Mouse (Mus musculus) MEL (cell line): ENCODE data around the gene Gjd2. TPM values are rescaled to one million over a fixed set of nuclear protein-coding genes. Genes with fewer than 3 reads are reported as not detected.

ENCODE experiments used
- DNase-seq: peaks from one replicate; pipeline ENCODE4 v3.0.0; 2011; ENCODE audit warnings: low read depth, low spot score
- H3K27ac ChIP-seq: 2 replicates; pipeline ENCODE4 v1.5.1; 2012; ENCODE audit warnings: low read depth, mild to moderate bottlenecking, control low read depth, low read length, moderate library complexity; ENCODE audit not compliant: control insufficient read depth
- H3K27me3 ChIP-seq, 2 experiments: fragments of 150-350 bp in 1 of 2; sonication (generic) in 1 of 2; 2 replicates each; pipeline ENCODE4 v1.6.1; 2012; ENCODE audit warnings: low read length in 2 of 2, mild to moderate bottlenecking in 2 of 2, improper control_type of control experiment in 1 of 2, moderate library complexity in 1 of 2; ENCODE audit not compliant: insufficient read depth in 2 of 2, control insufficient read depth in 1 of 2
- H3K36me3 ChIP-seq, 2 experiments: 2 replicates each; pipeline ENCODE4 v1.6.1; 2012 to 2014; ENCODE audit warnings: low read length in 2 of 2, improper control_type of control experiment in 1 of 2, inconsistent platforms in 1 of 2, mild to moderate bottlenecking in 1 of 2; ENCODE audit not compliant: insufficient read depth in 2 of 2, control insufficient read depth in 1 of 2
- H3K4me1 ChIP-seq, 2 experiments: fragments of 150-350 bp in 1 of 2; sonication (generic) in 1 of 2; 2 replicates each; pipeline ENCODE4 v1.6.1; 2012; ENCODE audit warnings: low read length in 2 of 2, improper control_type of control experiment in 1 of 2, mild to moderate bottlenecking in 1 of 2; ENCODE audit not compliant: insufficient read depth in 2 of 2, control insufficient read depth in 1 of 2
- H3K4me3 ChIP-seq, 2 experiments: fragments of 150-350 bp in 1 of 2; sonication (generic) in 1 of 2; 2 replicates each; pipeline ENCODE4 v1.5.1; 2012; ENCODE audit warnings: low read depth in 2 of 2, low read length in 2 of 2, mild to moderate bottlenecking in 2 of 2, moderate library complexity in 2 of 2, control low read depth in 1 of 2, improper control_type of control experiment in 1 of 2; ENCODE audit not compliant: control insufficient read depth in 1 of 2, insufficient read depth in 1 of 2
- H3K79me2 ChIP-seq: 2 replicates; pipeline ENCODE4 v1.6.1; 2012; ENCODE audit warnings: mild to moderate bottlenecking, low read length, moderate library complexity; ENCODE audit not compliant: control insufficient read depth, poor library complexity, insufficient read depth
- H3K9ac ChIP-seq: 2 replicates; pipeline ENCODE4 v1.6.1; 2012; ENCODE audit warnings: low read depth, mild to moderate bottlenecking, control low read depth, low read length, moderate library complexity; ENCODE audit not compliant: control insufficient read depth, poor library complexity, severe bottlenecking
- H3K9me3 ChIP-seq: fragments of 150-350 bp; sonication (generic); replicated peaks from 2 replicates; pipeline ENCODE4 v1.6.1; 2012; ENCODE audit warnings: mild to moderate bottlenecking, low read length, improper control_type of control experiment, moderate library complexity; ENCODE audit not compliant: insufficient read depth
- CHD1 ChIP-seq: IDR thresholded peaks from 2 replicates; pipeline ENCODE4 v1.6.1; 2012; ENCODE audit warnings: low read depth, mild to moderate bottlenecking, inconsistent platforms, low read length, improper control_type of control experiment
- CHD2 ChIP-seq: IDR thresholded peaks from 2 replicates; pipeline ENCODE4 v1.6.1; 2011; ENCODE audit warnings: low read length, improper control_type of control experiment
- E2F4 ChIP-seq: IDR thresholded peaks from 2 replicates; pipeline ENCODE4 v1.6.1; 2011; ENCODE audit warnings: low read depth, low read length, improper control_type of control experiment, borderline replicate concordance
- ELF1 ChIP-seq: IDR thresholded peaks from 2 replicates; pipeline ENCODE4 v1.6.1; 2014; ENCODE audit warnings: low read depth, mild to moderate bottlenecking, inconsistent platforms, low read length, improper control_type of control experiment, moderate library complexity
- EP300 ChIP-seq, 2 experiments: IDR thresholded peaks; 2 replicates each; pipeline ENCODE4 v1.6.1; 2011; ENCODE audit warnings: improper control_type of control experiment in 2 of 2, low read length in 2 of 2, low read depth in 1 of 2, mild to moderate bottlenecking in 1 of 2
- ETS1 ChIP-seq: IDR thresholded peaks from 2 replicates; pipeline ENCODE4 v1.6.1; 2012; ENCODE audit warnings: low read depth, mild to moderate bottlenecking, inconsistent platforms, low read length, improper control_type of control experiment, moderate library complexity
- GABPA ChIP-seq: IDR thresholded peaks from 2 replicates; pipeline ENCODE4 v1.6.1; 2012; ENCODE audit warnings: low read depth, mild to moderate bottlenecking, inconsistent platforms, low read length, improper control_type of control experiment, moderate library complexity
- GATA1 ChIP-seq: IDR thresholded peaks from 2 replicates; pipeline ENCODE4 v1.6.1; 2011; ENCODE audit warnings: low read depth, low read length, improper control_type of control experiment
- HCFC1 ChIP-seq: IDR thresholded peaks from 2 replicates; pipeline ENCODE4 v1.6.1; 2012; ENCODE audit warnings: low read depth, mild to moderate bottlenecking, inconsistent platforms, low read length, improper control_type of control experiment, moderate library complexity
- JUND ChIP-seq: IDR thresholded peaks from 2 replicates; pipeline ENCODE4 v1.6.1; 2011; ENCODE audit warnings: low read depth, mild to moderate bottlenecking, improper control_type of control experiment, low read length
- MEF2A ChIP-seq: IDR thresholded peaks from 2 replicates; pipeline ENCODE4 v1.6.1; 2014; ENCODE audit warnings: low read depth, mild to moderate bottlenecking, inconsistent platforms, low read length, improper control_type of control experiment; ENCODE audit not compliant: poor library complexity, insufficient replicate concordance, severe bottlenecking; ENCODE audit errors: extremely low read depth
- MXI1 ChIP-seq: IDR thresholded peaks from 2 replicates; pipeline ENCODE4 v1.6.1; 2011; ENCODE audit warnings: mild to moderate bottlenecking, low read depth, low read length, improper control_type of control experiment
- MYB ChIP-seq: IDR thresholded peaks from 2 replicates; pipeline ENCODE4 v1.6.1; 2011; ENCODE audit warnings: mild to moderate bottlenecking, low read depth, low read length, improper control_type of control experiment
- POLR2AphosphoS2 ChIP-seq: IDR thresholded peaks from 2 replicates; pipeline ENCODE4 v1.6.1; 2011; ENCODE audit warnings: low read length, improper control_type of control experiment
- POLR2AphosphoS5 ChIP-seq: IDR thresholded peaks from 2 replicates; pipeline ENCODE4 v1.6.1; 2012; ENCODE audit warnings: low read depth, borderline replicate concordance, mild to moderate bottlenecking, inconsistent platforms, low read length, moderate library complexity, mixed read lengths
- RCOR1 ChIP-seq: IDR thresholded peaks from 2 replicates; pipeline ENCODE4 v1.6.1; 2012; ENCODE audit warnings: low read depth, mild to moderate bottlenecking, inconsistent platforms, low read length, improper control_type of control experiment
- SIN3A ChIP-seq: IDR thresholded peaks from 2 replicates; pipeline ENCODE4 v1.6.1; 2012; ENCODE audit warnings: low read length, improper control_type of control experiment, inconsistent platforms
- SMC3 ChIP-seq: IDR thresholded peaks from 2 replicates; pipeline ENCODE4 v1.6.1; 2011; ENCODE audit warnings: low read depth, low read length, improper control_type of control experiment
- TBP ChIP-seq: IDR thresholded peaks from 2 replicates; pipeline ENCODE4 v1.8.0; 2011; ENCODE audit warnings: low read depth, low read length, improper control_type of control experiment
- ZC3H11A ChIP-seq: IDR thresholded peaks from 2 replicates; pipeline ENCODE4 v1.6.1; 2012; ENCODE audit warnings: low read depth, mild to moderate bottlenecking, inconsistent platforms, low read length, improper control_type of control experiment
- ZMIZ1 ChIP-seq: IDR thresholded peaks from 2 replicates; pipeline ENCODE4 v1.6.1; 2012; ENCODE audit warnings: low read depth, mild to moderate bottlenecking, inconsistent platforms, low read length, improper control_type of control experiment, moderate library complexity
- ZNF384 ChIP-seq: IDR thresholded peaks from 2 replicates; pipeline ENCODE4 v1.6.1; 2012; ENCODE audit warnings: low read depth, mild to moderate bottlenecking, inconsistent platforms, low read length, improper control_type of control experiment
- polyA plus RNA-seq, 2 experiments: library from polyadenylated mRNA; stranded (reverse) in 1 of 2; unstranded in 1 of 2; fragments of >175 nt in 1 of 2; fragments of >200 nt in 1 of 2; gene quantifications; 2 replicates each; pipeline versions ENCODE4 v1.2.1 to v1.2.4; 2012; ENCODE audit warnings: low replicate concordance in 2 of 2, low read depth in 1 of 2; ENCODE audit not compliant: insufficient read length in 2 of 2, insufficient read depth in 1 of 2, missing spikeins in 1 of 2
- total RNA-seq: library from RNA; depleted of rRNA; stranded (reverse); fragments of 300-350 nt; gene quantifications from 2 replicates; pipeline ENCODE4 v1.2.3, GENCODE M21; 2012

Gene Gjd2
- total and polyA plus RNA-seq, 3 experiments, result not detected

DNA sequence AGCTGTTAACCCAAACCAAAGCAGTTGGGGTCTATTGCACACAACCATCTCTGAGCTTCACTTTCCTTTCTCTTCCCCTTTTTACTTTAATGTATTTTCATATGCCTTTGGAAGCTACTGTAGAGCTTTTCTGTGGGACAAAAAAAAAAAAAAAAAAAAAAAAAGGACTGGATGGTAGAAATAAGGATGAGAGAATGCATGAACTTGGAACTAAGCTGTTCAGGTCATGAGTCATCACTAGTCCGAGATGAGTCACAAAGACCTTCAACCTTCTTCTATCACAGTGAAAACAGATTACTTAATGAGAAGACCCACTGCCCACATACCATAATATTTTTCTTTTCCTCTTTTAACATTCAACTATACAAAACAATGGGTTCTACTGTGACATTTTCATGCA lies 46.2 kb upstream of the Gjd2 start:
- Histone ChIP-seq H3K27ac (no peak overlapping the region), H3K36me3 (no peaks in the 10 kb centered on the region), H3K9me3 (no peaks in the 10 kb centered on the region)
- no peak for DNase-seq
- TF ChIP-seq CHD1 (no peak), MXI1 (no peak), JUND (no peak), EP300 (IDR thresholded peaks at IDR 0.05; ENCODE audit: low read depth in 1 of 2, low read length in 2 of 2) (no peak), ZMIZ1 (no peak), POLR2AphosphoS5 (no peak), E2F4 (no peak), MYB (no peak), ETS1 (no peak), MEF2A (no peak), GABPA (no peak), RCOR1 (no peak), TBP (no peak), GATA1 (no peak)
- TF ChIP-seq, all 39 proteins: peak for 0
- Histone ChIP-seq H3K4me1 (no peaks in the 10 kb centered on the region), H3K79me2 (no peaks in the 10 kb centered on the region), H3K9ac (no peak overlapping the region), H3K4me3 (no peak overlapping the region), H3K27me3 (no peaks in the 10 kb centered on the region; a peak in 1 of 4 replicates)

DNA sequence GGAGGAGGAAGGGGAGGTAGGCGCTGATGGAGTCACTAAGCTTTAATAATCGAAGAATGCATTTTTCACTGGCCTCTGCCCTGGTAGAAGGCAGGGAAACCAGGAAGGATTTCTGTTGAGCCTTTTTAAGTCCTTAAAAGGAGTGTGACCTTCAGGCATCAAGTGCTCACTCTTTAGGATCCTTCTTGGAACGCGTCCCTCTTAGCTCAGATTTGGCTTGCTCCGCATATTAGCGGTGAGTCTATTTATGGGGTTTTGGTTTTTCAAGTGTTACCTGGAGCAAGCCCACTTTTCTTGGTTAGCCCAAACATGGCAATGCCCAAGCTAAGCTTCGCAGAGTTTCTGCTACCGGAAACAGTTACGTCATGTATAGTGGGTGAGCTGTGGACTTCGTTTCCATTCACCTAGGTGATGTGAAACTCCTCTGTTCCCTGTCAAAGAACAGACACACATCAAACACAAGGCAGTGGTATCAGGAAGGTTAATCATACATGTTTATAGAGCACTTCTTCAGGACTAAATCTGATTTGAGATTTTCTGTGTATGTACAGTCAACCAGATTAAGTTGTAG lies 44.9 kb upstream of the Gjd2 start:
- Histone ChIP-seq H3K9ac (no peak overlapping the region), H3K79me2 (no peaks in the 10 kb centered on the region), H3K27me3 (no peaks in the 10 kb centered on the region; a peak in 1 of 4 replicates)
- no peak for TF ChIP-seq POLR2AphosphoS2
- no peak for TF ChIP-seq SIN3A
- no peak for TF ChIP-seq ZC3H11A
- no peak for TF ChIP-seq ZNF384
- no peak for TF ChIP-seq CHD1
- no peak for TF ChIP-seq MEF2A
- TF ChIP-seq E2F4, result no peak
- TF ChIP-seq SMC3, result no peak
- no peak for TF ChIP-seq GATA1
- TF ChIP-seq HCFC1, result no peak
- TF ChIP-seq CHD2, result no peak
- TF ChIP-seq ELF1, result no peak
- no peak for TF ChIP-seq ETS1
- no peak for TF ChIP-seq MXI1
- TF ChIP-seq RCOR1, result no peak
- TF ChIP-seq, all 39 proteins: peak for 0
- H3K27ac ChIP-seq, result no peak overlapping the region
- H3K4me3 ChIP-seq, result no peak overlapping the region
- no peaks in the 10 kb centered on the region for H3K36me3 ChIP-seq
- no peaks in the 10 kb centered on the region for H3K9me3 ChIP-seq
- DNase-seq, result no peak
- no peaks in the 10 kb centered on the region for H3K4me1 ChIP-seq
